In the genomic region with DNA sequence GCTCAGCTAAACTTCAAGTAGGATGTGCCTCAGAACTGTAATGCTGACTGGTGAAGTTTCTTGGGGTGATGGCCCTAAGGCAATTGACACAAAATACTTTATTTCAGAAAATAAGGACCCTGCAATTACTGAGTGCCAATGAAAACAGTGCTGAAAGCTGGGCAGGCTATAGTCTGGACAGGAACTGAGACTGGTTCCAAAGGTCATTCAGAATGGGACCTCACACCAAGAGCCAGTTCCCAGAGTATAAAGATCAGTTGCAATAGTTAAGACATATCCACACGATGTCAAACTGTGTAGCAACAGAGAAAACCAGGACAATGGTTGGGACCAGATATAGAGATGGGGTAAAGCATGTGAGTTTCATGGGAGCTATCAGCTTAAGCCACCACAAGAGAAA, we compare ENCODE assay signal across 18 mouse cellular contexts.
"Had no signal": no experiment of that assay in that cellular context is flagged by ENCODE, and none has a peak within 500 bp of the region (broad histone marks: within the 10 kb centered on the region; RNA-seq: fewer than 3 reads in every experiment).

No protein-coding gene starts in this region.

- H3K27ac ChIP-seq: midbrain, embryonic 10.5 days; midbrain, embryonic 12.5 days; neural tube, embryonic 13.5 days; neural tube, embryonic 15.5 days had no signal

- H3K36me3 ChIP-seq: midbrain, embryonic 10.5 days; midbrain, embryonic 12.5 days; neural tube, embryonic 13.5 days; neural tube, embryonic 15.5 days had no signal

- H3K27me3 ChIP-seq: midbrain, embryonic 12.5 days; neural tube, embryonic 13.5 days; neural tube, embryonic 15.5 days had no signal

- H3K4me3 ChIP-seq: midbrain, embryonic 10.5 days; midbrain, embryonic 12.5 days; myocyte; neural tube, embryonic 13.5 days; neural tube, embryonic 15.5 days had no signal

- ATAC-seq: midbrain, embryonic 16.5 days had no signal

- H3K9ac ChIP-seq: lung, embryonic 14.5 days; midbrain, embryonic 12.5 days; neural tube, embryonic 13.5 days; neural tube, embryonic 15.5 days had no signal

- DNase-seq: lung, embryonic 14.5 days; lung, postnatal 10 days; lung, postnatal 4 days; midbrain, embryonic 14.5 days; retina, postnatal 1 day; right cerebral cortex, adult 18-20 months; right cerebral cortex, postnatal 25 days; right cerebral cortex, postnatal 4 days; spleen, adult 18-20 months; thymus, adult 18-20 months; thymus, postnatal 14 days; thymus, postnatal 36 days had no signal

- H3K4me2 ChIP-seq: lung, embryonic 14.5 days; midbrain, embryonic 12.5 days; neural tube, embryonic 13.5 days; neural tube, embryonic 15.5 days had no signal

- H3K4me1 ChIP-seq: neural tube, embryonic 13.5 days; neural tube, embryonic 15.5 days had no signal

- H3K9me3 ChIP-seq: midbrain, embryonic 10.5 days; midbrain, embryonic 12.5 days; neural tube, embryonic 13.5 days; neural tube, embryonic 15.5 days had no signal
